Mouse (Mus musculus): Measurements from ENCODE around the gene Mymx.
"Not testable (repeated sequence)": the region's sequence is repeated elsewhere in the genome, so short reads cannot be mapped to it uniquely, and the experiment has no call there.

Gene Mymx

GRCm38 (mm10) chr17:45601877-45602304 lies at the start of gene Mymx:
Mymx (minus strand) TSS chr17:45602102.
- no peak for DNase-seq (ENCODE audit: low spot score)

- DNase-seq (ENCODE audit: low spot score), result no peak
Observed at GRCm38 (mm10) chr17:45644185-45644584, 42.3 kb upstream of the Mymx start.

- DNase-seq (ENCODE audit: low spot score), result peak; percentile 66
Observed at GRCm38 (mm10) chr17:45642701-45643100, 40.8 kb upstream of the Mymx start.

GRCm38 (mm10) chr17:45641981-45642380 lies 40.1 kb upstream of the Mymx start:
- no peak for DNase-seq (ENCODE audit: low spot score)

GRCm38 (mm10) chr17:45638596-45639295 lies 36.8 kb upstream of the Mymx start:
- no peak for DNase-seq (ENCODE audit: low spot score)

GRCm38 (mm10) chr17:45634033-45634432 lies 32.1 kb upstream of the Mymx start:
- DNase-seq (ENCODE audit: low spot score), result no peak

- DNase-seq (ENCODE audit: low spot score), result no peak
Observed at GRCm38 (mm10) chr17:45631940-45632339, 30.0 kb upstream of the Mymx start.

GRCm38 (mm10) chr17:45630992-45631391 lies 29.1 kb upstream of the Mymx start:
- DNase-seq (ENCODE audit: low spot score), result no peak

GRCm38 (mm10) chr17:45629861-45630694 lies 28.2 kb upstream of the Mymx start:
- DNase-seq (ENCODE audit: low spot score), result peak; percentile 70

GRCm38 (mm10) chr17:45628885-45629855 lies 27.3 kb upstream of the Mymx start:
- no peak for DNase-seq (ENCODE audit: low spot score)

- DNase-seq (ENCODE audit: low spot score), result no peak
Observed at GRCm38 (mm10) chr17:45628160-45628559, 26.3 kb upstream of the Mymx start.

GRCm38 (mm10) chr17:45626577-45627134 lies 24.8 kb upstream of the Mymx start:
- DNase-seq (ENCODE audit: low spot score), result peak; percentile 81

GRCm38 (mm10) chr17:45623425-45623824 lies 21.5 kb upstream of the Mymx start:
- DNase-seq (ENCODE audit: low spot score), result not testable (repeated sequence)

- DNase-seq (ENCODE audit: low spot score), result no peak
Observed at GRCm38 (mm10) chr17:45619386-45620256, 17.7 kb upstream of the Mymx start.

GRCm38 (mm10) chr17:45618941-45619385 lies 17.1 kb upstream of the Mymx start:
- DNase-seq (ENCODE audit: low spot score), result no peak

- no peak for DNase-seq (ENCODE audit: low spot score)
Observed at GRCm38 (mm10) chr17:45617655-45618054, 15.8 kb upstream of the Mymx start.

- no peak for DNase-seq (ENCODE audit: low spot score)
Observed at GRCm38 (mm10) chr17:45616679-45617078, 14.8 kb upstream of the Mymx start.

- no peak for DNase-seq (ENCODE audit: low spot score)
Observed at GRCm38 (mm10) chr17:45616046-45616650, 14.2 kb upstream of the Mymx start.

GRCm38 (mm10) chr17:45612921-45613320 lies 11.0 kb upstream of the Mymx start:
- DNase-seq (ENCODE audit: low spot score), result no peak

GRCm38 (mm10) chr17:45612008-45612407 lies 10.1 kb upstream of the Mymx start:
- DNase-seq (ENCODE audit: low spot score), result no peak
